Mouse (Mus musculus) testis, adult 2 months (tissue): ENCODE results near the gene Il12rb1.

ENCODE experiments used
- CTCF ChIP-seq: fragments of 200-500 bp; IDR thresholded peaks from 2 replicates; pipeline ENCODE4 v1.5.1; 2012; ENCODE audit warnings: low read depth, mild to moderate bottlenecking, inconsistent platforms, low read length, moderate library complexity; ENCODE audit not compliant: control insufficient read depth, insufficient read depth, insufficient replicate concordance
- POLR2A ChIP-seq: fragments of 200-500 bp; IDR thresholded peaks from 2 replicates; pipeline ENCODE4 v1.6.1; 2012; ENCODE audit warnings: low read depth, mild to moderate bottlenecking, inconsistent platforms, low read length, moderate library complexity; ENCODE audit not compliant: control insufficient read depth

DNA sequence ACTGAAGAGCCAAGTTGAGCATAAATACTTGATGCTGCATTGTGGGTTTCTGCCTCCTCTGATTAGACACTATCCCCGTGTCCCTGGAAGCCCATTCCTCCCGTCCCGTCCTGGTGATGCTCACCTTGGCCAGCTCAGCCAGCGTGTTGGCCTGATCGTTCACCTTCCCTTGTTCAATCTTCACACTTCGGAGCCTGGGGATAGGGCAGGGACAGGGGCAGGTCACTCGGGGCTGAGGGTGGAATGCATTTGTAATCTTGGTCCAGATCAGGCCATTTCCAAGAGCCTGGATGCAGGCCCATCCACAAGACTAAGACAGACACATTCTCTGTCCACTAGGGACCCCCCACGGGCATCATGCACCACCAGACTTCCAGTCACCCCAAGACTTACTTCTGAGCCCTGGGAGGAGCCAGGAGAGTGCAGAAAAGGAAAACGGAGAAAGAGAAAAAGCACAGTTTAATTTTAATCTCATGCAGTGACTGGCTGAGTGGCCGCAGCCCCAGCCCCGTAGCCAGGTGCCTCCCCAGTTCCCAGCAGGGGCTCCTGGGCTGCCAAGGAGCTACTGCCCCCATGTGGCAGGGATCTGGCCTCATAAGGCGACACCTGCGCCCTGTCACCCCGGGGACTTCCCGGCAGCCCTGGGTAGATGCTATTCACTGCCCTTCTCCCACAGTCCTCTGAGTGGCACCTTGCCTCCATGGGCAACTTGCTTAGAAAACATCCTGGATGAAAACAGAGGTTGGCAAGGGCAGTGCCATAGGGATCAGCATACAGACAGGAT lies 38.3 kb downstream of the Il12rb1 start:
- TF ChIP-seq POLR2A (no peak), CTCF (no peak)
